Mouse (Mus musculus) stomach, embryonic 15.5 days (tissue): ENCODE data around the gene Tshz2. TPM values are rescaled to one million over a fixed set of nuclear protein-coding genes. Genes with fewer than 3 reads are reported as not detected.
A peak's percentile ranks its signal among the peaks of the same experiment; 100 is the strongest.

Experiments used
- ATAC-seq: fragments of 200-750 bp; cut with Nextera tagmentation; 2 replicates; pipeline ENCODE4 v1.8.0; 2017; ENCODE audit warnings: low read depth, moderate number of reproducible peaks, moderate TSS enrichment; ENCODE audit not compliant: insufficient read depth, low FRiP score
- H3K27ac ChIP-seq: fragments of 300-500 bp; sonication (generic); 2 replicates; pipeline ENCODE4 v1.5.1; 2015; ENCODE audit warnings: mild to moderate bottlenecking, inconsistent platforms
- H3K27me3 ChIP-seq: fragments of 300-500 bp; sonication (generic); replicated peaks from 2 replicates; pipeline ENCODE4 v1.6.1; 2015; ENCODE audit warnings: inconsistent platforms
- H3K36me3 ChIP-seq: fragments of 300-500 bp; sonication (generic); 2 replicates; pipeline ENCODE4 v1.6.1; 2015; ENCODE audit warnings: inconsistent platforms
- H3K4me1 ChIP-seq: fragments of 300-500 bp; sonication (generic); 2 replicates; pipeline ENCODE4 v1.6.1; 2015; ENCODE audit warnings: inconsistent platforms
- H3K4me2 ChIP-seq: fragments of 300-500 bp; sonication (generic); 2 replicates; pipeline ENCODE4 v1.6.1; 2015; ENCODE audit warnings: mild to moderate bottlenecking, inconsistent platforms
- H3K4me3 ChIP-seq: fragments of 300-500 bp; sonication (generic); replicated peaks from 2 replicates; pipeline ENCODE4 v1.5.1; 2015; ENCODE audit warnings: inconsistent platforms
- H3K9ac ChIP-seq: fragments of 300-500 bp; sonication (generic); 2 replicates; pipeline ENCODE4 v1.6.1; 2015; ENCODE audit warnings: inconsistent platforms
- H3K9me3 ChIP-seq: fragments of 300-500 bp; sonication (generic); 2 replicates; pipeline ENCODE4 v1.6.1; 2016; ENCODE audit warnings: inconsistent platforms
- WGBS: fragments of 180-500 bp; shearing (Covaris S2); methylation state at CpG from one replicate; pipeline ENCODE4 v1.1.7; 2015; 5-methylcytosine and 5-hydroxymethylcytosine counted together
- polyA plus RNA-seq: library from polyadenylated mRNA; unstranded; fragments of >200 nt; fragmentation: Nextera tagmentation; extraction: Ambion mirVana; gene quantifications from 2 replicates; pipeline ENCODE4 v1.2.1, GENCODE M21; 2015

Gene Tshz2
- polyA plus RNA-seq, 1 experiment from 2014 or later, result 15.9 TPM

DNA sequence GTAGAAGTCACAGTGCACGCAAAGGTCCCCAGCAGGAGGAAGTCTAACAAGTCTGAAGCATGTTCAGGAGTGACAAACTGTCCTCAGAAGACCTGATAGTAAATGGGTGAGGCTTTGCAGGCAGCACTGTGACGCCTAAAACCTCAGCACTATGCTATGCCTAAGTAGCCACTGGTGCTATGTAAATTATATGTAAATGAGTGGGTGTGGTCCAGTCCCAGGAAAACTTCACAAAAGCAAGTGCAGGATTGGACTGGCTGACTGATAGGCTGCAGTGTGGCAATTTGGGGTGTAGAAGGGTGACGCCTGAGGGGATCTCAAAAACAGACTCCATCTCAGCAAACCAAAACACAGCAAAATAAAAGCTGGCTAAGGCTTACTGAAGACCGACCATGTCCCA lies 277.8 kb downstream of the Tshz2 start:
- 77% methylated on average over 4 of the region's 4 CpGs for WGBS
- ATAC-seq, result no peak

DNA sequence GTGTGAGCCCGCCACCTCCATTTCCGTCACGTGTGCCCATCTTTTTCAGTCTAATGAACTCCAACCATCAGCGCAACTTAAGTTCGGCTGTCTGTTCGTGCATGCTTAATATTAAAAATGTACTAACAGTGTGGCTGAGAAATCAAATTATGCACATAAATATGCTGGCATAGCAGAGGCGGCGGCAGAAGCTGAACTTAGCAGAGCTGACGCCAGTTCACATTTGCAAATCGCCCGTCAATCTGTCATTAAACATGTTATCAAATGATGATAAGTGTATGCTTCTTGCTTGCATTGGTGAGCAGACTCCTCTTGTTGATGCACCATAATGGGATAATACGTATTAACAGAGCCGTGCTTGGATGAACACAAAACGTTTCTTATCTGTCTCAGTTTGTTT lies 280.0 kb downstream of the Tshz2 start:
- ATAC-seq, result no peak
- Histone ChIP-seq H3K27me3 (no peaks in the 10 kb centered on the region), H3K9ac (no peak overlapping the region), H3K27ac (no peak overlapping the region), H3K4me2 (no peak overlapping the region), H3K9me3 (no peaks in the 10 kb centered on the region), H3K4me3 (no peak overlapping the region), H3K36me3 (no peaks in the 10 kb centered on the region), H3K4me1 (no peaks in the 10 kb centered on the region)
- 88% methylated on average over 14 of the region's 14 CpGs for WGBS

More for the DNA sequence above, 277.8 kb downstream of the Tshz2 start:
- Histone ChIP-seq H3K9ac (no peak overlapping the region), H3K36me3 (no peaks in the 10 kb centered on the region), H3K9me3 (no peaks in the 10 kb centered on the region), H3K4me3 (no peak overlapping the region), H3K27me3 (no peaks in the 10 kb centered on the region), H3K4me1 (no peaks in the 10 kb centered on the region; the same call in 1 of the 2 replicates), H3K27ac (no peak overlapping the region), H3K4me2 (no peak overlapping the region)

DNA sequence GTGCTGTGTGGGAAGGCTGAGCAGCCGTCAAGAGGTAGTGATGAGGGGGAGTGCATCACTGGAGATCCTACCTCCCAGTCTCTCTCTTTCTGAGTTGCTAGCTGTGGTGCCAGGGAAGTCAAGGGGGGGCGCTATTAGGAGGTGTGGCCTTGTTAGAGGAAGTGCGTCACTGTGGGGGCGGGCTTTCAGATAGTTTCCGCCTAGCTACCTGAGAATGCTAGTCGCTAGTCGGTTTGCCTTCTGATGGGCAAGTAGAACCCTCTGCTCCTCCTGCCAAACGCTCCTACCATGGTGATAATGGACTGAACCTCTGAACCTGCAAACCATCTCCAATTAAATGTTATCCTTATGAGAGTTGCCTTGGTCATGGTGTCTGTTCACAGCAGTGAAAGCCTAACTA lies 282.1 kb downstream of the Tshz2 start:
- Histone ChIP-seq H3K4me2 (no peak overlapping the region), H3K4me3 (no peak overlapping the region), H3K27me3 (no peaks in the 10 kb centered on the region), H3K9me3 (no peaks in the 10 kb centered on the region), H3K27ac (no peak overlapping the region), H3K4me1 (no peaks in the 10 kb centered on the region), H3K36me3 (no peaks in the 10 kb centered on the region), H3K9ac (no peak overlapping the region)
- WGBS, result 76% methylated on average over 8 of the region's 8 CpGs
- no peak for ATAC-seq

DNA sequence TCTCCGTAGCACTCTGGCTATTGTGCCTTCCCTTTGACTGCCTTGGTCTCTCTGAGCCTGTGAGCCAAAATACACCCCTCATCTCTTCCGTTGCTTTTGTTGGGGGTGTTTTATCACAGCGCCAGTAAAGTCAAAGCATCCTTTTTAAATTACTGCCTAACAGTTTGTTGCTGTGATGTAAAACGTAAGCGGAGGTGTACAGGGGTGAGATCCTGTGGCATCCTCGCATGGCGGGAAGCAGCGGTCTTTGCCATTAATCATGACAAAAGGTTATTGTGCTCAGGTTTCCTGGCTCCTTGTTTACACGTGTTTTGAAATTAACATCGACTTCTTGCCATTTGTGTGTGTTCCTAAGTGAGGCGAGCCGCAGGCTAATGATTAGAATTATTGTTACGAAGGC lies 282.5 kb downstream of the Tshz2 start:
- Histone ChIP-seq H3K36me3 (no peaks in the 10 kb centered on the region), H3K9me3 (no peaks in the 10 kb centered on the region), H3K4me2 (no peak overlapping the region), H3K27me3 (no peaks in the 10 kb centered on the region), H3K4me3 (no peak overlapping the region), H3K4me1 (no peaks in the 10 kb centered on the region), H3K27ac (no peak overlapping the region), H3K9ac (no peak overlapping the region)
- WGBS, result 75% methylated on average over 13 of the region's 13 CpGs
- no peak for ATAC-seq

DNA sequence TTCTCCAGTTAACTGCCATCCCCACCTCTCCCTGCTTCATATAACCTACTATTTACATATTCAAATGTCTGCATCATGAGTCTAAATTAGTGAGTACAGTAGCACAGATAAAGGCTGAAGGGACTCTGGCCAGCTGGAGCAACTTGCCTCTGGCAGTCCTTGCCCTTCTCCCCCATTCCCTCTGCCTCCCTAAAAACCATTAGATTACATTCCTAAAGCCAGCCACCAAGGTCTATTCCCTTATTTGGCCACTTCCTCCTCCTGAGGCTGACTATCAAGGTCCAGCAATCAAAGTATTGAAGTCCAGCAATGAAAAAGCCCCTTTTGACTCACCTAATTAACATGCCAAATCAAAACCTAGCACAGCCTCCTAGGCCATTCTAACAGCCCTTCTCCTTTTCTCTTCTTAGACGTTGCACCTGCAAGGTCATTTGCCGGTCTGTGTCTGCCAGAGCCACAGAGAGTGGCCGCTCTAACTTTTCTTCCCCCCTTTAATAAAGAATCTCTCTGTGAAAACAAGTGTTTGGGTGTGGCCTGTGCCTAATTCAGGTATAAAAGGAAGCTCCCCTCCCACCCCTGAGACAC lies 286.4 kb downstream of the Tshz2 start:
- no peak overlapping the region for H3K4me3 ChIP-seq
- H3K36me3 ChIP-seq, result no peaks in the 10 kb centered on the region
- H3K9me3 ChIP-seq, result no peaks in the 10 kb centered on the region
- no peaks in the 10 kb centered on the region for H3K27me3 ChIP-seq
- H3K4me2 ChIP-seq, result no peak overlapping the region
- no peaks in the 10 kb centered on the region for H3K4me1 ChIP-seq
- no peak for ATAC-seq
- 72% methylated on average over 3 of the region's 3 CpGs for WGBS
- no peak overlapping the region for H3K27ac ChIP-seq
- H3K9ac ChIP-seq, result no peak overlapping the region

DNA sequence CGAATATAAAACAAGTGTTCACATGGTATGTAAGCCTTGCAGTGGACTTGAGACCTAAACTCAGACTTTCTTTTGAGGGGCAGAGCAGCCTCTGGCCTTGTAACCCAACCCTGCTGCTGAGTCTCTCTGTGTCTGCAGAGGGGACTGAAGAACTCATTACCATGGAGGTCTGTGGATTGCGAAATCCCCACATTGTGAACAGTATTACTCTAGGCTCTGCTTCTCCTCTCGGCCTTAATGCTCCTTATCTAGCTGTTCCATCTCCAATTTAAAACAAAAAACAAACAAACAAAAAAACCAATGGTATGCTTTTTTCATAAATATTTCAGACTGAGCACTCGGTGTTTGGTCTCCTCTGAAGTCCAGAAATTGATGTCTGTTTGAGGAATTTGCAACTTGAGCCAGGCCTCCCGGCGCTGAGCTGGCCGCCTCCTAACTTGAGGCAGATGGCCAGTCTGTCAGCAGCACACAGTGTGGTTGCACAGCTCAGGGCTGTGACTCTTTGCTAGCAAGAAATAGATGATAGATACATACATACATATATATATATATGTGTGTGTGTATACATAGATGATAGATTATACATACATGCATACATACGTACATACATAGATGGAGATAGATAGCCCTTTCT lies 291.5 kb downstream of the Tshz2 start:
- no peak for ATAC-seq

DNA sequence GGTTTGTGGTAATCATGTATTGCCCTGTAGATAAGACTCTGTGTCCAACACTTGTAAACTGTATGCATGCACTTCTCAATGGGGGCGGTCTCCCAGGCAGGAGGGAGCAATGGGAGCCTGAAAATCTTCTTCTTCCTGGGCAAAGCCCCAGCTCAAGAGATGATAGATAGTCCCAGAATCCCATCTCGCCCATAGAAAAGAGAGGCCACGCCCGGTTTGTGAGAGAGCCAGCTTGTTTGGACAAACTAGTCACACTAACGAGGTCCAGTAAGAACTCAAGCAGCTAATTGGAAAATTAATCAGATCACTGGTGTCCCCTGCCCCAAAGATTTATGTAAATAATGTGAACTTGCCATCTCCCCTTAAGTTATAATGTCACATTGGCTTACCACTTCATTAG lies 292.7 kb downstream of the Tshz2 start:
- ATAC-seq, result no peak
- Histone ChIP-seq H3K36me3 (no peaks in the 10 kb centered on the region), H3K4me1 (peaks cover 11% of the 10 kb centered on the region; the same call in 1 of the 2 replicates), H3K9me3 (no peaks in the 10 kb centered on the region), H3K4me2 (no peak overlapping the region), H3K4me3 (no peak overlapping the region), H3K27me3 (no peaks in the 10 kb centered on the region), H3K9ac (no peak overlapping the region), H3K27ac (no peak overlapping the region)
- WGBS, result 67% methylated on average over 5 of the region's 5 CpGs

More for the DNA sequence above, 291.5 kb downstream of the Tshz2 start:
- Histone ChIP-seq H3K9me3 (no peaks in the 10 kb centered on the region), H3K27ac (no peak overlapping the region), H3K4me3 (no peak overlapping the region), H3K27me3 (no peaks in the 10 kb centered on the region), H3K4me2 (no peak overlapping the region), H3K4me1 (peaks cover 11% of the 10 kb centered on the region; the same call in 1 of the 2 replicates), H3K36me3 (no peaks in the 10 kb centered on the region), H3K9ac (no peak overlapping the region)
- WGBS, result 58% methylated on average over 8 of the region's 8 CpGs

DNA sequence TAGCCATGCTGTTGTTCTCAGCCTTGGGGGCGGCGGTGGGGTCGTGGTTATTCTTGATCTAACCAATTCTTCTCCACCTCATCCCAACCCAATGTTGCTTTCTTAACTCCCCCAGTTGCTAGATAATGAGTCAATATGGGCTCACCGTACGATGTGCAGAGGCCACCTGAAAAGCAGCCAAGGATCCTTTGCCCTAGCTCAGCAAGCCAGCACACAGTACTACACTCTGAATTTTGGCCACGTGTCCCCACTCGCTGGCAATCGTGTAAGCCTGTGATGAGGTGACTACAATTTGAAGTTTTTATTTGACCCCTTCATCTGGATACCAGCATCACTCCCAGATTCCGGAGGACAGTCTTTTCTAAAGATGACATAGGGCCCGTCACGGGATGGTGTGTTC lies 293.2 kb downstream of the Tshz2 start:
- ATAC-seq, result no peak
- Histone ChIP-seq H3K9me3 (no peaks in the 10 kb centered on the region), H3K27ac (no peak overlapping the region)

DNA sequence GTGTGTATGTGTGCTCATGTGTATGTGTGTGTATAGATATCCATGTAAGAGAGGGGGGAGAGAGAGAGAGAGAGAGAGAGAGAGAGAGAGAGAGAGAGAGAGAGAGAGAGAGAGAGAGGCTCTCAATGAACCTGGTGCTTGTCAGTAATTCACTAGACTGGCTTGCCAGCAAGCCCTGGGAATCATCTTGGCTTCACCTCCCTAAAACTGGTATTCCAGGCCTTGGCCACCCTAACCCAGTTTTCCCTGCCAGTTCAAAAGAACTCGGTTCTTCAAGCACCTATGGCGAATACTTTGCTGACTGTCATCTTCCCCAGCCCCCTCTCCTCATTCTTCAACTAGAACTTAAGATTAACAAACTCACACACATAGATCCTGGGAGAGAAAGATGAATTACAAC lies 294.6 kb downstream of the Tshz2 start:
- WGBS, result 87% methylated on average over 2 of the region's 2 CpGs
- ATAC-seq, result no peak
- no peak overlapping the region for H3K27ac ChIP-seq
- no peaks in the 10 kb centered on the region for H3K9me3 ChIP-seq
- H3K36me3 ChIP-seq, result no peaks in the 10 kb centered on the region
- no peak overlapping the region for H3K4me3 ChIP-seq
- no peaks in the 10 kb centered on the region for H3K27me3 ChIP-seq
- H3K4me1 ChIP-seq, result peaks cover 11% of the 10 kb centered on the region; the same call in 1 of the 2 replicates
- H3K4me2 ChIP-seq, result no peak overlapping the region
- H3K9ac ChIP-seq, result no peak overlapping the region

More for the DNA sequence above, 293.2 kb downstream of the Tshz2 start:
- Histone ChIP-seq H3K4me3 (no peak overlapping the region), H3K9ac (no peak overlapping the region), H3K4me1 (peaks cover 11% of the 10 kb centered on the region; the same call in 1 of the 2 replicates), H3K27me3 (no peaks in the 10 kb centered on the region), H3K36me3 (no peaks in the 10 kb centered on the region), H3K4me2 (no peak overlapping the region)
- 74% methylated on average over 11 of the region's 11 CpGs for WGBS

DNA sequence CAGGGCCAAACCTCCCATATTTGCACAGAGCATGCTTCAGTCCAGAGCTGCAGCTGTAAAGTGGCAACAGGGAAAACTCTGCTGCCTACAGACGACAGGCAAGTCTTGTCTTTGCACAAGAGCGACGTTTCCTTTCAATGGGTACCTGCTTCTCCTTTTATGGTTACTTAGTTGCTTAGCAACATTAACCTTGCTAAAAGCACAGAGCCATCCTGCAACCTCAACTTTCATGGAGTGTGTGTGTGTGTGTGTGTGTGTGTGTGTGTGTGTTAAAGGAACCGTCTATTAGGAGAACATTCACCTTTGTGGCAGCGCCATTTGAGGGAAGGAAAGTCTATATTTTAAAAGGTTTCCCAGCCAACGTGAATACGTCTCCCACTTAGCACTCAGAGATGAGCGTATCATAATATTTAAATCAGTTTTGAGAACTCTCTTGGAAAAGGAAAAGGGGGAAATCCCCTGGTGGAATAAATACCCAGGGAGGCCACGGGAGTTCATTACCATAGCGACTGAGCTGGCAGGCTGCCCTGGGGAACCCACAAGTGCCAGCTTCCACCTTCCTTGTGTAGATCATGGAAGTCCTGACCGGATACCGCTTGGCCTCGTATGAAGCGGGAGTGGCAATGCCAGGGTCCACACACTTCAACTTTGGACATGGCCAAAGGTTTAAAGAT lies 295.8 kb downstream of the Tshz2 start:
- Histone ChIP-seq H3K4me2 (no peak overlapping the region), H3K9ac (no peak overlapping the region), H3K4me1 (peaks cover 11% of the 10 kb centered on the region; the same call in 1 of the 2 replicates), H3K27ac (no peak overlapping the region; the same call in 1 of the 2 replicates), H3K27me3 (no peaks in the 10 kb centered on the region), H3K9me3 (no peaks in the 10 kb centered on the region), H3K36me3 (no peaks in the 10 kb centered on the region), H3K4me3 (no peak overlapping the region)
- 56% methylated on average over 14 of the region's 14 CpGs for WGBS
- no peak for ATAC-seq

DNA sequence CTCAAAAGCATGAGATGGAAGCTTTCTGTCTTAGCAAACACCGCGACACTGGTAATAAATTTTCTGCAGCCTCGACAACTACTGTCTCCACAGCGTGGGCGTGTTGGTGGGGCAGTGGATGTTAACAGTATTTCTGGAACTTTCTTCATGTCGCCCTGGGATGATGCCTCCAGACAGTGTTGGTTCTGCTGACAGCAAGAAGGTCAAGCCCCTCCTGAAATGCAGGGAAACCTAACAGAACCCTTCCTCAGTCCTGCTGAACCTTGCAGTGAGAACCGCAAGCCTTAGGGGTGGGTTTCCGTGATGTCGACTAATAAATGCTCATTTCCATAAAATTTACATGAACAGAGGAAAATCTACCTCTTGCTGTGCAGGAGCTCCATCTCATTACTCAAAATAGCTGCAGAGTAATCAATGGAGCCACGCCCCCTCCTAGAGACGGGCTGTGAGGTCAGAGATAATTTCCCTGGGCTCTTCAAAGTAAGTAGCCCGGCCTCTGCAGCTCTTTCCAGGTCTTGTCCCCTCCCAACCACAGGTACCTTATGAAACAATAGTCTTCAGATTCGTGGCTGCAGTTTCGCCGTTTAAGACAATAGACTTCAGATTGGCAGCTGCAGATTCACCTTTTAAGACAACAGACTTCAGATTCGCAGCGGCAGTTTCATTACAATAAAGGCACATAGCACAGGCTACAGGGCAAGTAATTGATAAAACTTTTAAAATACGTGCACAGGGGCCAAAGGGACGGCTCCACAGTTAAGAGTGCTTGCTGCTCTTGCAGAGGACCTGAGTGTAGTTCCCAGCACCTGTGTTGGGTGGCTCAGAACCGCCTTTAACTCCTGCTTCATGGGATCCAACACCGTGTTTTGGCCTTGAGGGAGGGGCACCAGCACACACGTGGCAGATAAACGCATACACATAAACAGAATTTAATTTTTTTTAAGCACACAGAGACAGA lies 297.0 kb downstream of the Tshz2 start:
- H3K4me2 ChIP-seq, result peak overlapping the region; percentile 48
- H3K9me3 ChIP-seq, result no peaks in the 10 kb centered on the region
- H3K36me3 ChIP-seq, result no peaks in the 10 kb centered on the region
- H3K4me3 ChIP-seq, result peak overlapping the region; percentile 31
- ATAC-seq, result 0 out of 2 replicates have a peak, but pooled peaks have one; percentile 33
- 46% methylated on average over 23 of the region's 23 CpGs for WGBS
- no peak overlapping the region for H3K27ac ChIP-seq
- no peak overlapping the region for H3K9ac ChIP-seq
- no peaks in the 10 kb centered on the region for H3K27me3 ChIP-seq
- peaks cover 11% of the 10 kb centered on the region; the same call in 1 of the 2 replicates for H3K4me1 ChIP-seq
